Mouse (Mus musculus) embryonic facial prominence, embryonic 11.5 days (tissue): ENCODE results near the gene Acsl5. TPM values are rescaled to one million over a fixed set of nuclear protein-coding genes. Genes with fewer than 3 reads are reported as not detected.

Source experiments
- ATAC-seq: fragments of 200-750 bp; cut with Nextera tagmentation; replicated peaks from 2 replicates; pipeline ENCODE4 v1.8.0; 2017; ENCODE audit warnings: low read depth; ENCODE audit not compliant: insufficient number of reproducible peaks, low FRiP score, low TSS enrichment
- DNase-seq: peaks from one replicate; pipeline ENCODE4 v3.0.0-alpha.2; 2015; ENCODE audit warnings: low spot score
- H3K27ac ChIP-seq: fragments of 300-500 bp; sonication (generic); replicated peaks from 2 replicates; pipeline ENCODE4 v1.5.1; 2014; ENCODE audit warnings: mild to moderate bottlenecking, low read depth, low read length, control low read depth
- H3K27me3 ChIP-seq: fragments of 300-500 bp; sonication (generic); 2 replicates; pipeline ENCODE4 v1.6.1; 2014; ENCODE audit warnings: mild to moderate bottlenecking, low read length, moderate library complexity, mixed read lengths; ENCODE audit not compliant: control insufficient read depth, insufficient read depth
- H3K36me3 ChIP-seq: fragments of 300-500 bp; sonication (generic); replicated peaks from 2 replicates; pipeline ENCODE4 v1.6.1; 2014; ENCODE audit warnings: low read depth, mild to moderate bottlenecking, low read length, moderate library complexity, mixed read lengths; ENCODE audit not compliant: control insufficient read depth, insufficient read depth
- H3K4me1 ChIP-seq: fragments of 300-500 bp; sonication (generic); 2 replicates; pipeline ENCODE4 v1.6.1; 2014; ENCODE audit warnings: low read length, mixed read lengths; ENCODE audit not compliant: control insufficient read depth, insufficient read depth
- H3K4me2 ChIP-seq: fragments of 300-500 bp; sonication (generic); 2 replicates; pipeline ENCODE4 v1.6.1; 2014; ENCODE audit warnings: low read depth, mild to moderate bottlenecking, control low read depth, low read length, moderate library complexity
- H3K4me3 ChIP-seq: fragments of 300-500 bp; sonication (generic); 2 replicates; pipeline ENCODE4 v1.5.1; 2014; ENCODE audit warnings: low read depth, low read length, control low read depth
- H3K9ac ChIP-seq: fragments of 300-500 bp; sonication (generic); replicated peaks from 2 replicates; pipeline ENCODE4 v1.6.1; 2014; ENCODE audit warnings: mild to moderate bottlenecking, control low read depth, low read length
- H3K9me3 ChIP-seq: fragments of 300-500 bp; sonication (generic); replicated peaks from 2 replicates; pipeline ENCODE4 v1.6.1; 2016; ENCODE audit warnings: mild to moderate bottlenecking, low read length, inconsistent platforms, mixed read lengths; ENCODE audit not compliant: control insufficient read depth
- WGBS: fragments of 180-500 bp; shearing (Covaris S2); extraction: QIAGEN DNeasy Blood & Tissue Kit; methylation state at CpG from one replicate; pipeline ENCODE4 v1.1.7; 2014; 5-methylcytosine and 5-hydroxymethylcytosine counted together
- polyA plus RNA-seq: library from polyadenylated mRNA; unstranded; fragments of >200 nt; fragmentation: Nextera tagmentation; extraction: Ambion mirVana; gene quantifications from 2 replicates; pipeline ENCODE4 v1.2.1, GENCODE M21; 2014

Gene Acsl5
- polyA plus RNA-seq, 1 experiment from 2014 or later = 30.0 TPM

DNA sequence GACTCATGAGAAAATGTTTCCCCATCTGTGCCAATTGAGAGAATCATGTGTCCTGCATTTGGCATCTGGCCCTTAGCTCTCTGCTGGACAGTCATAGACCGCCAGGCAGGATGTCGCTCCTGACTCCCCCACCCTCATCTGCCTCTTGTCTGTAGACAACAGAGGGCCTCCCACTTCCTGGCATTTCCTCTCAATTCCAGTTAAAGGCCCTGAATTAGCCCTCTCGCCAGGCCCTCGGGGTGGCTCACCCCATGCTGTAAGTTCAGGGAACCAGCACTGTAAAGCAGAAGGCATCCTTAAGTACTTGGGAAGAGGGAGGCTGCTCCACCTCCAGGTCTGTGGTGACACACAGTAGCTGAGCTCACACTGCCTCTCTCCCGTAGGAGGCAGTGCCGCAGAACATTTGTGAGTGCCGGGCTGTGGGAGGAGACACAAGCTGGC is 6.9 kb upstream of the Acsl5 start:
- DNase-seq (peak; percentile 35), ATAC-seq (0 out of 2 replicates have a peak, but pooled peaks have one; percentile 9)
- H3K9me3 ChIP-seq = no peaks in the 10 kb centered on the region
- no peak overlapping the region for H3K27ac ChIP-seq
- no peak overlapping the region for H3K4me3 ChIP-seq
- H3K36me3 ChIP-seq = no peaks in the 10 kb centered on the region
- H3K4me2 ChIP-seq = no peak overlapping the region
- H3K27me3 ChIP-seq = no peaks in the 10 kb centered on the region
- H3K4me1 ChIP-seq = no peaks in the 10 kb centered on the region
- 15% methylated on average over 7 of the region's 7 CpGs for WGBS
- H3K9ac ChIP-seq = no peak overlapping the region; the same call in 1 of the 2 replicates

DNA sequence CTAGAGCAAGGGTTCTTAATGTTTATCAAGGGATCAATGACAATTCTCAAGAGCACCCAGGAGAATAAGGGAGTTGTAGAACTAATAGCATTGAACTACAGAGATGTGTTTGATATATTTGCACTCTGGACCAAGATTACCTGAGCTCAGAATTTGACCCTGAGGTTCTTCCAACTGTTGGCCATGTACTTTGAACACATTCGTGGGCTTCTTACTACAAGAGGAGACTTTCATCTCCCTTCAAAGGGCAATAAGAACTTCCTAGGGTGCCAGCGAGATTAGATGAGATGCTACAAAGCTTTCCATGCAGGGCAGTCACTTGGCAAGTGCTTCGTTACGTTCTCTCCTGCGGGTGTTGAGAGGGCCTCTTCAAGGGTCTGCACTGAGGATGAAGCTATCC is 4.2 kb upstream of the Acsl5 start:
- Histone ChIP-seq H3K9ac (no peak overlapping the region), H3K4me1 (no peaks in the 10 kb centered on the region), H3K27me3 (no peaks in the 10 kb centered on the region), H3K4me3 (no peak overlapping the region), H3K4me2 (no peak overlapping the region), H3K9me3 (no peaks in the 10 kb centered on the region), H3K36me3 (no peaks in the 10 kb centered on the region), H3K27ac (no peak overlapping the region)
- ATAC-seq (no peak), DNase-seq (no peak)
- 86% methylated on average over 5 of the region's 5 CpGs for WGBS

- 78% methylated on average over 9 of the region's 9 CpGs for WGBS
- ATAC-seq = no peak
- Histone ChIP-seq H3K4me3 (no peak overlapping the region), H3K9me3 (no peaks in the 10 kb centered on the region), H3K4me2 (no peak overlapping the region), H3K27me3 (no peaks in the 10 kb centered on the region), H3K36me3 (no peaks in the 10 kb centered on the region), H3K27ac (no peak overlapping the region), H3K4me1 (no peaks in the 10 kb centered on the region), H3K9ac (no peak overlapping the region)
- DNase-seq = no peak
Measured at GRCm38 (mm10) chr19:55247991-55248520, 3.7 kb upstream of the Acsl5 start.

DNA sequence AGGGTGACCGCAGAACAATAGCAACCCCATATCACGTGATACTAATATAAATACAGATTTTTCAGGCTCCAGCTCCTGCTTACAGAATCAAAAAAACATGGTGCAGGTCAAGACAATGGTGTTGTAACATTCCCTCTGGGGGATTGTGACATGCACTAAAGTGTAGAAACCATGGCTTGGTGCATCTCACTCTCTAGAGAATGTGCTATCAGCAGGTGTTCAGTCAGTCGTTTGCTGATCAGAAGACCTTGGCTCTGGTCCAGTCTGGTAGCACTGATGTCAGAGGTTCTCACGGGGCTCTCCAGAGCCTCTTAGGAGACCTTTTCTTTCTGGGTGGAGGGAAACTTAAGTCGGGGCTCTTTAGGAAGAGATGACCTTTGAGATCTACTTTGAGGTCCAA is 1.3 kb upstream of the Acsl5 start:
- Histone ChIP-seq H3K27ac (no peak overlapping the region), H3K27me3 (no peaks in the 10 kb centered on the region), H3K9ac (no peak overlapping the region), H3K4me3 (no peak overlapping the region), H3K36me3 (no peaks in the 10 kb centered on the region), H3K4me1 (no peaks in the 10 kb centered on the region; the same call in 1 of the 2 replicates), H3K9me3 (no peaks in the 10 kb centered on the region), H3K4me2 (no peak overlapping the region)
- DNase-seq = no peak
- WGBS = 85% methylated on average over 5 of the region's 5 CpGs
- ATAC-seq = no peak

DNA sequence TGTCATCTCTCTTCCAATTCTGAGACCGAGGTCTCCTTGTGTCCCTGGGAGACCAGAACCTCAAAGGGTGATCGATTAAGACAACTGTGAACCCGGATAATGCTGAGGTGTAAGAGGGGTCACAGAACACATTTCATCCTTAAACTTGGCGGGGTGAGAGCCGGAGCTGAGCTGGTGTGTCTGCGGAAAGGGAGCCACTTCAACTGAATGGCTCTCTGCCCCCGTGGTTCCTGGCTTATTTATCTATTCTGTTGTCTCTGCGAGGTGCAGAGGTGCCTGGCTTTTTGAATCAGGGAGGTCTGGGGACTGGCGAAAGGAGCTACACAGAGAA is 1.5 kb downstream of the Acsl5 start:
- Histone ChIP-seq H3K4me1 (no peaks in the 10 kb centered on the region; the same call in 1 of the 2 replicates), H3K27me3 (no peaks in the 10 kb centered on the region), H3K9ac (peak overlapping the region; percentile 71), H3K9me3 (no peaks in the 10 kb centered on the region), H3K36me3 (no peaks in the 10 kb centered on the region), H3K4me2 (peak overlapping the region; percentile 86), H3K27ac (0 out of 2 replicates have a peak overlapping the region, but pooled peaks have one; percentile 32), H3K4me3 (peak overlapping the region; percentile 49)
- DNase-seq = peak; percentile 12
- WGBS = 7% methylated on average over 9 of the region's 9 CpGs
- peak; percentile 19; the same call in 1 of the 2 replicates for ATAC-seq

DNA sequence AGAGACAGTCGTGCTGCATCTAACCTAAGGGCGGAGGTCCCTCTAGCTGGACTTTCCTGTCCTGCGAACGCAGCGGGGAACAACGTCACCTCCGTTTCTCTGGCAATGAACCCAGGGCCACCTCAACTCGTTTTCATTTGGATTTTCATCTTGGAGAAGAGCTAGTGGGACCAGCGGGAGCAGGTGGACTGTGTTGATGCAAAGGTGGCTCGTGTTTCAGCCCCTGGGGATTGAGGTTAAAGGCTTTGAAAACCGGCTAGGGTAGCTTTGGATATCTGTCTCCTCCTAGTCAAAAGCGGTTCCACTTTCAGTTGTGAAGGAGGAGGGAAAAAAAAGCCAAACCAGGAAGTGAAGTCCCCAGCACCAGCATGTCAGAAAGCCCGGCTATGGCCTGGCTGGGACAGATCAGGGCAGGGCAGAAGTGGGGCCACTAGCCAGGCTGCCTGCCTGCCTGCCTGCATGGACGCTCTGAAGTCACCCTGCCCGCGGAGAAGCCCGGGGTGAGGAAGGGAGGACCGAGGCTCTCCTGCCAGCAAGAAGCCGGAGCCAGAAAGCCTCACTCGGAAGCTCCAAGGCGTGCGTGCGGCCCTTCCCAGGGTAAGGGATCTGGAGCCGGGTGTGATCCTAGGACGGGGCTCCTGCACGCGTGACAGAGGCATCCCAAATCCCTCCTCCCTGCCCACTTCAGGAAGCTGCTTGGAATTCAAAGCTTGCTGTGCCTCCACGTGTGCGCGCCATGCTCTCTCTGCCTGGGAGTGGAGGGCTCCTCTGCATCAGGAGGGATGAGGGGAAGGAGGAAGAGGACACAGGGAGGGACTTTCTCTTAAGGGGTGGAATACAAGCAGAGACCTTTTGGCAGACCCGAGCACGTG is 2.1 kb downstream of the Acsl5 start:
- Histone ChIP-seq H3K4me2 (peak overlapping the region; percentile 86), H3K9me3 (no peaks in the 10 kb centered on the region), H3K4me1 (no peaks in the 10 kb centered on the region; the same call in 1 of the 2 replicates), H3K27ac (peak overlapping the region; percentile 32; the same call in 1 of the 2 replicates), H3K36me3 (no peaks in the 10 kb centered on the region), H3K9ac (peak overlapping the region; percentile 71), H3K27me3 (no peaks in the 10 kb centered on the region), H3K4me3 (peak overlapping the region; percentile 49)
- DNase-seq (peak; percentile 63), ATAC-seq (peak; percentile 64)
- under 1% methylated on average over 32 of the region's 32 CpGs for WGBS

DNA sequence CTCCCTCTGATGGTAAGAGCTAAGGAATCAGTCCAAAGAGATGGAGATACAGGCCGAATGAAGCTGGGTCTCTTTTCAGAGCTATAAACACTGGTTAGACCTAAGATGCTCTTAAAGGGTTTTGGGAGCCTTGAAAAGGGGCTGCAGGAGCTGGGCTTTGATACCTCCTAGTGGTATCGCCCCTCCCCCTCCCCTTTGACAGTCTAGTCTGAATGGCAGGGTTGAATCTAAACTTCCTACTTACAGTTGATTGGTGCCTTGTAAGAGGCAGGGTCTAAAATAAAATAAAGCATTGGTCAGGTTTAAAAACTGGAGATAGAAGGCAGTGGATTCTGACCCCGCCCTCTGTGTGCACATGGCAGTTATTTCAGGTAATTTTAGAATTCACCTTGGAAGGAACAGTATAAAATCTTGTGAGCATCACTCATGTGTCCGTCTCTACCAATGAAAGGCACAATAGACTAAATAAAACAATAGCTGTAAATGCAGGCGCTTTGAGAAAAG is 2.8 kb downstream of the Acsl5 start:
- Histone ChIP-seq H3K4me2 (peak overlapping the region; percentile 86), H3K27me3 (no peaks in the 10 kb centered on the region), H3K9ac (peak overlapping the region; percentile 71), H3K9me3 (no peaks in the 10 kb centered on the region), H3K36me3 (no peaks in the 10 kb centered on the region), H3K4me3 (peak overlapping the region; percentile 49), H3K27ac (no peak overlapping the region), H3K4me1 (no peaks in the 10 kb centered on the region; the same call in 1 of the 2 replicates)
- DNase-seq = peak; percentile 78
- ATAC-seq = peak; percentile 32
- 7% methylated on average over 5 of the region's 5 CpGs for WGBS

DNA sequence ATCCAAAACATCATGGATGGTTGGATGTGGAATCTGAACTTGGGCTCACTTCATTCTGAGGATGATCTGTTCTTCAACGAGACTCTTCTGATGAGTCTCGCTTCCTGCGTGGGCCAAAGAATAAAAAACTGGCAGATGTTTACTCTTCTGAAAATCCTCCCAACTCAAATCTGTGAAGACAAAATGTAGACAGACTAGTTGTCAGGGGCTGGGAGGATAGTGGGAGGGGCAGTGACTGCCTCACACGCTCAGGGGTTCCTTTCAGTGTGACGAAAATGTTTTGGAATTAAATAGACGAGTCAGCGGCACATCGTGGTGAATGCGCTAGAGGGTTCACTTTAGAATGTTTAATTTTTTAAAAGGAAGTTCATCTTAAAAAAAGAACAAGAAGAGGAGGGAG is 4.4 kb downstream of the Acsl5 start:
- Histone ChIP-seq H3K4me3 (no peak overlapping the region), H3K4me2 (no peak overlapping the region), H3K27ac (no peak overlapping the region), H3K9ac (no peak overlapping the region), H3K36me3 (no peaks in the 10 kb centered on the region), H3K27me3 (no peaks in the 10 kb centered on the region), H3K4me1 (no peaks in the 10 kb centered on the region; the same call in 1 of the 2 replicates), H3K9me3 (no peaks in the 10 kb centered on the region)
- 84% methylated on average over 9 of the region's 9 CpGs for WGBS
- ATAC-seq (no peak), DNase-seq (no peak)
